Mouse (Mus musculus) lung, postnatal 14 days (tissue): Measurements from ENCODE around the gene Ccdc137.
"Not testable (repeated sequence)": the region's sequence is repeated elsewhere in the genome, so short reads cannot be mapped to it uniquely, and the experiment has no call there.

ENCODE experiments used
- DNase-seq: peaks from one replicate; pipeline ENCODE4 v3.0.0; 2021

The Ccdc137 gene

GRCm38 (mm10) chr11:120457772-120458751 is at the start of gene Ccdc137, which contains the start of gene Oxld1:
Gene Ccdc137, plus strand, starts transcription at chr11:120458115.
Gene Oxld1, minus strand, starts transcription at chr11:120458068.
- peak; percentile 76 for DNase-seq

GRCm38 (mm10) chr11:120413621-120414020 is 44.3 kb upstream of the Ccdc137 start:
- DNase-seq: not testable (repeated sequence)

- DNase-seq: no peak
These were observed 40.1 kb upstream of the Ccdc137 start for GRCm38 (mm10) chr11:120417852-120418251.

- DNase-seq: no peak
These were observed 39.3 kb upstream of the Ccdc137 start for GRCm38 (mm10) chr11:120418592-120418991.

- DNase-seq: no peak
These were observed 35.0 kb upstream of the Ccdc137 start for GRCm38 (mm10) chr11:120422651-120423568.

GRCm38 (mm10) chr11:120423569-120424295 is 34.2 kb upstream of the Ccdc137 start:
- DNase-seq: peak; percentile 64

- no peak for DNase-seq
These were observed 31.2 kb upstream of the Ccdc137 start for GRCm38 (mm10) chr11:120426727-120427126.

GRCm38 (mm10) chr11:120437152-120437856 is 20.6 kb upstream of the Ccdc137 start, which contains the start of gene Nploc4:
Gene Nploc4, minus strand, starts transcription at chr11:120437708.
- peak; percentile 88 for DNase-seq

- no peak for DNase-seq
These were observed 20.0 kb upstream of the Ccdc137 start for GRCm38 (mm10) chr11:120437857-120438385.

GRCm38 (mm10) chr11:120442344-120442743 is 15.6 kb upstream of the Ccdc137 start, which contains the start of gene Tspan10:
Gene Tspan10, plus strand, starts transcription at chr11:120442644.
- DNase-seq: no peak

GRCm38 (mm10) chr11:120442765-120443280 is 15.1 kb upstream of the Ccdc137 start:
- DNase-seq: no peak

- no peak for DNase-seq
These were observed 13.8 kb upstream of the Ccdc137 start for GRCm38 (mm10) chr11:120444106-120444505.

GRCm38 (mm10) chr11:120445475-120445874 is 12.4 kb upstream of the Ccdc137 start:
- no peak for DNase-seq

GRCm38 (mm10) chr11:120447179-120447578 is 10.7 kb upstream of the Ccdc137 start:
- DNase-seq: no peak

- DNase-seq: no peak
These were observed 5.7 kb upstream of the Ccdc137 start for GRCm38 (mm10) chr11:120452246-120452645.

- DNase-seq: no peak
These were observed 4.6 kb upstream of the Ccdc137 start, which contains the start of gene Pde6g for GRCm38 (mm10) chr11:120453306-120453705. Gene Pde6g, minus strand, starts transcription at chr11:120453500.

- DNase-seq: no peak
These were observed 3.0 kb upstream of the Ccdc137 start for GRCm38 (mm10) chr11:120454965-120455364.

- DNase-seq: no peak
These were observed 2.5 kb upstream of the Ccdc137 start for GRCm38 (mm10) chr11:120455413-120455812.

GRCm38 (mm10) chr11:120457370-120457769 is 545 bp upstream of the Ccdc137 start:
- DNase-seq: no peak

GRCm38 (mm10) chr11:120458847-120459597 is 1.1 kb downstream of the Ccdc137 start:
- DNase-seq: no peak
